Mouse (Mus musculus): ENCODE measurements around the gene Slc2a1. TPM values are rescaled to one million over a fixed set of nuclear protein-coding genes. Genes with fewer than 3 reads are reported as not detected.

The Slc2a1 gene
- total and polyA plus RNA-seq, 2 experiments from 2014 or later: 19.7 to 93.0 TPM

- H3K4me1 ChIP-seq (ENCODE audit: control insufficient read depth, insufficient read depth): peaks cover 35% of the 10 kb centered on the region
- peaks cover 33% of the 10 kb centered on the region for H3K36me3 ChIP-seq (replicated peaks; ENCODE audit: control insufficient read depth, insufficient read depth, low read length)
- ATAC-seq (ENCODE audit: insufficient read depth, low read depth) (no peak), DNase-seq (ENCODE audit: low spot score) (no peak)
- H3K4me3 ChIP-seq (ENCODE audit: low read depth, low read length): no peak overlapping the region
- H3K27me3 ChIP-seq (ENCODE audit: control insufficient read depth, insufficient read depth, low read length): no peaks in the 10 kb centered on the region
- H3K4me2 ChIP-seq (ENCODE audit: low read depth, low read length): no peak overlapping the region
- 83% methylated on average over 1 of the region's 1 CpGs for WGBS
- TF ChIP-seq CTCF (IDR thresholded peaks at IDR 0.05; ENCODE audit: low read depth) (no peak), EP300 (IDR thresholded peaks at IDR 0.05; ENCODE audit: low read depth) (no peak)
- no peaks in the 10 kb centered on the region for H3K9me3 ChIP-seq (replicated peaks; ENCODE audit: control insufficient read depth, low read length)
- no peak overlapping the region for H3K9ac ChIP-seq (replicated peaks; ENCODE audit: low read depth, low read length)
- H3K27ac ChIP-seq (ENCODE audit: low read depth): no peak overlapping the region
These were observed 20.6 kb downstream of the Slc2a1 start for GRCm38 (mm10) chr4:119129096-119129495.

DNA sequence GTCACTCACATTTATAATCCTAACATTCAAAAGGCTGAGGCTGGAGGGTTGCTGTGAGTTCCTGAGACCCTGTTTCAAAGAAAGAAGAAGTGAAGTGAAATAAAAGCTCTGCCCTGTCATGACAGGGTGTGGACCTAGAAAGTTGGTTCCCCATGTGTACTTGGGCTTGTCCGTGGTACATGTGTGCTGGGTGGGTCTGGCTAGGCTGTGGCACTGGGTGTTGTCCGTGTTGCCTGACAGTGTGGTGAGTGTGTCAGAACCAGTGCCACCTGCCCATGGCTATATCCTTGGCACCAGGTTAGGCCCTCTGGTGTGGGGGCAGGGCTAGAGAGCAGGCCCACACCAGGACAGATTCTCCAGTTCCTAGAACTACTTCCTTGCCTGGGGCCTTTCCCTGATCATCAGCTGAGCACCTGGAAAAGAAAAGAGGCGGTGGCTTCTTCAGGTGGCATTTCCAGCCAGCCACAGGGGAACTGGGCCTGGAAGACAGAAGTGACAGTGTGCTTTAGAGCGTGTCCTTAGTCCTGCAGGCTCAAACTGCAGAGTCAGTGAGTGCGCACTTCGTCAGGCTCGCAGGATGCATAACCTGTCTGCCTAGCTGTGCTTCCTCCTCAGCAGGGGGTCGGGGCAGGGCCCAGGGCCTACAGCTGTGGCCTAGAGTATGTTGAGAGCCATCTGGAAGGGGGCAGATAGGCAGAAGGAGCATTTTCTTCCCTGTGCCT lies 22.8 kb downstream of the Slc2a1 start:
- 80% methylated on average over 8 of the region's 8 CpGs for WGBS
- DNase-seq (ENCODE audit: low spot score) (no peak), ATAC-seq (ENCODE audit: insufficient read depth, low read depth) (no peak)
- Histone ChIP-seq H3K4me2 (ENCODE audit: low read depth, low read length) (no peak overlapping the region), H3K36me3 (replicated peaks; ENCODE audit: control insufficient read depth, insufficient read depth, low read length) (peaks cover 56% of the 10 kb centered on the region), H3K27me3 (ENCODE audit: control insufficient read depth, insufficient read depth, low read length) (no peaks in the 10 kb centered on the region), H3K9me3 (replicated peaks; ENCODE audit: control insufficient read depth, low read length) (no peaks in the 10 kb centered on the region), H3K9ac (replicated peaks; ENCODE audit: low read depth, low read length) (peak overlapping the region; percentile 16; the same call in 1 of the 2 replicates), H3K27ac (ENCODE audit: low read depth) (no peak overlapping the region), H3K4me3 (ENCODE audit: low read depth, low read length) (no peak overlapping the region), H3K4me1 (ENCODE audit: control insufficient read depth, insufficient read depth) (peaks cover 15% of the 10 kb centered on the region; the same call in 1 of the 2 replicates)
- TF ChIP-seq CTCF (IDR thresholded peaks at IDR 0.05; ENCODE audit: low read depth) (no peak), EP300 (IDR thresholded peaks at IDR 0.05; ENCODE audit: low read depth) (no peak)

- Histone ChIP-seq H3K27ac (ENCODE audit: low read depth) (no peak overlapping the region), H3K9ac (replicated peaks; ENCODE audit: low read depth, low read length) (no peak overlapping the region), H3K4me1 (ENCODE audit: control insufficient read depth, insufficient read depth) (0 out of 2 replicates have a peak, but pooled peaks cover 6% of the 10 kb centered on the region), H3K9me3 (replicated peaks; ENCODE audit: control insufficient read depth, low read length) (no peaks in the 10 kb centered on the region), H3K27me3 (ENCODE audit: control insufficient read depth, insufficient read depth, low read length) (no peaks in the 10 kb centered on the region), H3K4me2 (ENCODE audit: low read depth, low read length) (no peak overlapping the region), H3K36me3 (replicated peaks; ENCODE audit: control insufficient read depth, insufficient read depth, low read length) (peaks cover 75% of the 10 kb centered on the region), H3K4me3 (ENCODE audit: low read depth, low read length) (no peak overlapping the region)
- TF ChIP-seq CTCF (IDR thresholded peaks at IDR 0.05; ENCODE audit: low read depth): no peak
- TF ChIP-seq EP300 (IDR thresholded peaks at IDR 0.05; ENCODE audit: low read depth): no peak
- 88% methylated on average over 13 of the region's 13 CpGs for WGBS
- ATAC-seq (ENCODE audit: insufficient read depth, low read depth): no peak
- no peak for DNase-seq (ENCODE audit: low spot score)
These were observed 24.8 kb downstream of the Slc2a1 start for GRCm38 (mm10) chr4:119133306-119133705.

DNA sequence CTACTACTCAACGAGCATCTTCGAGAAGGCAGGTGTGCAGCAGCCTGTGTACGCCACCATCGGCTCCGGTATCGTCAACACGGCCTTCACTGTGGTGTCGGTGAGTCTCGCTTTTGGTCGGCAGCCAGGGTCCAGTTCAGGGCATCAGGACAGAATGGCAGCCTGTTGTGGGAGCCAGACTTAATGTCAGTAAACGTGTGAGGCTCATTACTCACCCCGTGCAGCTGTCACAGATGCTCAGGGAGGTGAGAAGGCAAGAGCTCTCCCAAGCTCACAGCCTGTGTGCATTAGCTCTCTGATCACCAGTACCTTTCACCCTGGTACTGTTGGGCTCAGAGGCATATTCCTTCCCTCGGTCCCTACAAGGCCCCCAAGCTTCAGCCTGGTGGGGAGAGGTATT lies 25.3 kb downstream of the Slc2a1 start:
- ATAC-seq (ENCODE audit: insufficient read depth, low read depth) (no peak), DNase-seq (ENCODE audit: low spot score) (no peak)
- 0 out of 2 replicates have a peak, but pooled peaks cover 5% of the 10 kb centered on the region for H3K4me1 ChIP-seq (ENCODE audit: control insufficient read depth, insufficient read depth)
- H3K36me3 ChIP-seq (replicated peaks; ENCODE audit: control insufficient read depth, insufficient read depth, low read length): peaks cover 75% of the 10 kb centered on the region
- H3K4me2 ChIP-seq (ENCODE audit: low read depth, low read length): no peak overlapping the region
- no peaks in the 10 kb centered on the region for H3K9me3 ChIP-seq (replicated peaks; ENCODE audit: control insufficient read depth, low read length)
- H3K27me3 ChIP-seq (ENCODE audit: control insufficient read depth, insufficient read depth, low read length): no peaks in the 10 kb centered on the region
- H3K9ac ChIP-seq (replicated peaks; ENCODE audit: low read depth, low read length): no peak overlapping the region
- 86% methylated on average over 13 of the region's 13 CpGs for WGBS
- H3K4me3 ChIP-seq (ENCODE audit: low read depth, low read length): no peak overlapping the region
- TF ChIP-seq CTCF (IDR thresholded peaks at IDR 0.05; ENCODE audit: low read depth) (no peak), EP300 (IDR thresholded peaks at IDR 0.05; ENCODE audit: low read depth) (no peak)
- H3K27ac ChIP-seq (ENCODE audit: low read depth): no peak overlapping the region

DNA sequence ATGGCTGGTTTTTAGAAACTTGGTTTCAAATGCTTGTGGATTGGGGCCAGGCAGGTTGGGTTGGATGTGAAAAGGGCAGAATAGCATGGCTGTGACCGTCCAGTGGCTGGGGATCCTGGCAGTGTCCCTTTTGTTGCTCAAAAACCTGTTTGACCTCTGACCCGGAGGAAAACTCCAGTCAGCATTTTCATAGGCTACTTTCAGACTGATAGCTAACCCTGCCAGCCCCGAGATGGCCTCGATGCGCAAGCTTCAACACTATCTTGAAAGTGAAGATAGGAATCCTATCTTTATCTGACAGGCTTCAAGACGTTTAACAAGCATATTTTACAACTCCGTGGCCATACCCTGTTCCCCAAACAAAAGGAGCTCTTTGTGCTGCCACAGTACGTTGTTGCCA lies 28.8 kb downstream of the Slc2a1 start:
- TF ChIP-seq EP300 (IDR thresholded peaks at IDR 0.05; ENCODE audit: low read depth) (no peak), CTCF (IDR thresholded peaks at IDR 0.05; ENCODE audit: low read depth) (no peak)
- no peak overlapping the region for H3K27ac ChIP-seq (ENCODE audit: low read depth)

More for the DNA sequence above, 28.8 kb downstream of the Slc2a1 start:
- WGBS: 64% methylated on average over 8 of the region's 8 CpGs
- DNase-seq (ENCODE audit: low spot score) (no peak), ATAC-seq (ENCODE audit: insufficient read depth, low read depth) (no peak)
- Histone ChIP-seq H3K27me3 (ENCODE audit: control insufficient read depth, insufficient read depth, low read length) (no peaks in the 10 kb centered on the region), H3K9me3 (replicated peaks; ENCODE audit: control insufficient read depth, low read length) (no peaks in the 10 kb centered on the region), H3K4me1 (ENCODE audit: control insufficient read depth, insufficient read depth) (no peaks in the 10 kb centered on the region), H3K9ac (replicated peaks; ENCODE audit: low read depth, low read length) (no peak overlapping the region), H3K4me2 (ENCODE audit: low read depth, low read length) (no peak overlapping the region), H3K36me3 (replicated peaks; ENCODE audit: control insufficient read depth, insufficient read depth, low read length) (peaks cover 59% of the 10 kb centered on the region), H3K4me3 (ENCODE audit: low read depth, low read length) (no peak overlapping the region)

All from heart, postnatal 0 days (tissue).